Mouse (Mus musculus): ENCODE data around the gene Cavin4. TPM values are rescaled to one million over a fixed set of nuclear protein-coding genes. Genes with fewer than 3 reads are reported as not detected.

The Cavin4 gene
- 0.13 and 0.15 TPM in 2 replicates for polyA plus RNA-seq (2021; fragmentation: Nextera tagmentation)
- long read RNA-seq, experiment 1, partial matches to known transcripts: 1 of 1 reads
- long read RNA-seq, experiment 1, other reads (novel, unspliced or antisense): 0 of 1 reads
- long read RNA-seq, experiment 2: 0 reads

DNA sequence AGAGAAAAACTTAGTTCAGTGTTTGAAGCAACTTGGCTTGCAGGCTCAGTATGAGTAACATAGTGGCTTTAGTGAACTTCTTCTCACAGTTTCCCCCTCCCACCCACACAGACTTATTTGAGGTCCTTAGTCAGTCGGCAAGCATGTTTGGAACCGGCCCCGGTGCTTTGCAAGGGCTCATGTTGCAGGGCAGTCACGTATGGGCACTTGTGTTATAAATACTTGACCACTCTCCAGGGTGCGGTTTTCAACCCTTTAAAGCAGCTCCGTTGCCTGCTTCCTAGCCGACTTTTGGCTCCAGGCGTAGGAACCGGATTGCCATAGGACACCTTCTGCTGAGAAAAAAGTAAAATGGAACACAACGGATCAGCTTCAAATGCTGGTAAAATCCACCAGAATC lies at the start of gene Cavin4:
Gene Cavin4 (plus strand): TSS at position 244 of the 400 bp plus-strand sequence.

Other genes with a start within 250 kb of the Cavin4 start
- gene Tex10, start 190.1 kb upstream of the Cavin4 start, polyA plus RNA-seq (2021; fragmentation: Nextera tagmentation): 11.0 and 12.7 TPM in 2 replicates
- gene Msantd3, start 123.6 kb upstream of the Cavin4 start, polyA plus RNA-seq (2021; fragmentation: Nextera tagmentation): 8.6 and 8.9 TPM in 2 replicates
- gene Tmeff1, start 78.3 kb upstream of the Cavin4 start, polyA plus RNA-seq (2021; fragmentation: Nextera tagmentation): 15.9 and 17.8 TPM in 2 replicates